Mouse (Mus musculus) forebrain, embryonic 14.5 days (tissue): Measurements from ENCODE around the gene Ntm. TPM values are rescaled to one million over a fixed set of nuclear protein-coding genes. Genes with fewer than 3 reads are reported as not detected.

Experiments
- ATAC-seq: fragments of 200-750 bp; cut with Nextera tagmentation; 2 replicates; pipeline ENCODE4 v1.8.0; 2017; ENCODE audit warnings: mild to moderate bottlenecking, moderate library complexity
- DNase-seq: peaks from one replicate; pipeline ENCODE4 v3.0.0-alpha.2; 2015; ENCODE audit warnings: low spot score
- H3K27ac ChIP-seq: fragments of 300-500 bp; sonication (generic); 2 replicates; pipeline ENCODE4 v1.5.1; 2014; ENCODE audit warnings: low read depth, mild to moderate bottlenecking, control low read depth, low read length, moderate library complexity
- H3K27me3 ChIP-seq: fragments of 300-500 bp; sonication (generic); replicated peaks from 2 replicates; pipeline ENCODE4 v1.6.1; 2014; ENCODE audit warnings: low read length, control low read depth, mixed read lengths; ENCODE audit not compliant: control insufficient read depth, insufficient read depth
- H3K36me3 ChIP-seq: fragments of 300-500 bp; sonication (generic); 2 replicates; pipeline ENCODE4 v1.6.1; 2014; ENCODE audit warnings: low read length, control low read depth; ENCODE audit not compliant: control insufficient read depth, insufficient read depth
- H3K4me1 ChIP-seq: fragments of 300-500 bp; sonication (generic); 2 replicates; pipeline ENCODE4 v1.6.1; 2014; ENCODE audit warnings: antibody characterized with exemption, low read length, control low read depth; ENCODE audit not compliant: control insufficient read depth, insufficient read depth
- H3K4me2 ChIP-seq: fragments of 300-500 bp; sonication (generic); 2 replicates; pipeline ENCODE4 v1.6.1; 2014; ENCODE audit warnings: mild to moderate bottlenecking, control low read depth, low read length
- H3K4me3 ChIP-seq: fragments of 300-500 bp; sonication (generic); 2 replicates; pipeline ENCODE4 v1.5.1; 2014; ENCODE audit warnings: low read depth, low read length, control low read depth
- H3K9ac ChIP-seq: fragments of 300-500 bp; sonication (generic); 2 replicates; pipeline ENCODE4 v1.6.1; 2014; ENCODE audit warnings: mild to moderate bottlenecking, low read length, control low read depth, moderate library complexity
- H3K9me3 ChIP-seq: fragments of 300-500 bp; sonication (generic); replicated peaks from 2 replicates; pipeline ENCODE4 v1.6.1; 2016; ENCODE audit warnings: low read length, control low read depth, mixed read lengths; ENCODE audit not compliant: control insufficient read depth
- WGBS: fragments of 180-500 bp; shearing (Covaris S2); extraction: QIAGEN DNeasy Blood & Tissue Kit; methylation state at CpG from one replicate; pipeline ENCODE4 v1.1.7; 2014; 5-methylcytosine and 5-hydroxymethylcytosine counted together
- polyA plus RNA-seq: library from polyadenylated mRNA; unstranded; fragments of >200 nt; fragmentation: Nextera tagmentation; extraction: Ambion mirVana; gene quantifications from 2 replicates; pipeline ENCODE4 v1.2.1, GENCODE M21; 2014

The Ntm gene
- polyA plus RNA-seq, 1 experiment from 2014 or later, result 72.9 TPM

DNA sequence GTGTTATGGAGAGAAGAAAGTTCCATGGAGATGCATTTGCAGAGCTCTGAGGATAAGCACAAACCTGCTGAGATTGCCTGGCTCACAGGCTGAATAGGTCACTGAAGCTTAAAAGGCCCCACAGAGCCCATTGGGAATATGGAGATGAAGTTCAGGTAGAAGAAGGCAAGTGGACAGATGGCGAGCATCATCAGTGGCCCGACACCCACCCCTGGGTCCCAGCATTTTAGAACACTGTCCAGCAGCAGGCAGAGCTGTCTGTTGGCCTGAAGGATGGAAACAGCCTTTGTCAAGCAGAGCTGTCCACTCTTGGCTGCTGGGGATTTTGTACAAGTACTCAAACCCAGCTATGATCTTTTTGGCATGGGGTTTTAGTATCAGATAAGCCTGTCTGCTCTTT lies 722.1 kb downstream of the Ntm start:
- WGBS, result 97% methylated on average over 2 of the region's 2 CpGs

GRCm38 (mm10) chr9:29238973-29239372 lies 724.0 kb downstream of the Ntm start:
- no peaks in the 10 kb centered on the region for H3K27me3 ChIP-seq
- DNase-seq, result no peak
- no peak overlapping the region for H3K4me2 ChIP-seq
- no peak overlapping the region for H3K4me3 ChIP-seq
- H3K4me1 ChIP-seq, result peaks cover 10% of the 10 kb centered on the region
- no peak for ATAC-seq
- H3K9ac ChIP-seq, result no peak overlapping the region
- no peak overlapping the region for H3K27ac ChIP-seq
- H3K9me3 ChIP-seq, result no peaks in the 10 kb centered on the region
- 88% methylated on average over 3 of the region's 3 CpGs for WGBS
- no peaks in the 10 kb centered on the region for H3K36me3 ChIP-seq

More for the DNA sequence above, 722.1 kb downstream of the Ntm start:
- Histone ChIP-seq H3K4me3 (no peak overlapping the region), H3K9me3 (no peaks in the 10 kb centered on the region), H3K4me1 (peaks cover 10% of the 10 kb centered on the region), H3K36me3 (no peaks in the 10 kb centered on the region), H3K27me3 (no peaks in the 10 kb centered on the region), H3K9ac (no peak overlapping the region), H3K27ac (no peak overlapping the region), H3K4me2 (no peak overlapping the region)
- ATAC-seq, result no peak
- DNase-seq, result no peak

- H3K9ac ChIP-seq, result no peak overlapping the region
- no peak overlapping the region for H3K4me3 ChIP-seq
- ATAC-seq (no peak), DNase-seq (no peak)
- no peaks in the 10 kb centered on the region for H3K36me3 ChIP-seq
- no peak overlapping the region for H3K4me2 ChIP-seq
- H3K27me3 ChIP-seq, result no peaks in the 10 kb centered on the region
- no peak overlapping the region for H3K27ac ChIP-seq
- H3K4me1 ChIP-seq, result no peaks in the 10 kb centered on the region
- 93% methylated on average over 3 of the region's 3 CpGs for WGBS
- no peaks in the 10 kb centered on the region for H3K9me3 ChIP-seq
Measured at GRCm38 (mm10) chr9:29236752-29237151, 726.2 kb downstream of the Ntm start.

- Histone ChIP-seq H3K9me3 (no peaks in the 10 kb centered on the region), H3K4me3 (no peak overlapping the region), H3K27ac (no peak overlapping the region), H3K36me3 (no peaks in the 10 kb centered on the region), H3K9ac (no peak overlapping the region), H3K4me1 (no peaks in the 10 kb centered on the region), H3K27me3 (no peaks in the 10 kb centered on the region), H3K4me2 (no peak overlapping the region)
- 88% methylated on average over 4 of the region's 4 CpGs for WGBS
- no peak for DNase-seq
- ATAC-seq, result no peak
Measured at GRCm38 (mm10) chr9:29227747-29228146, 735.2 kb downstream of the Ntm start.

- no peaks in the 10 kb centered on the region for H3K27me3 ChIP-seq
- no peak overlapping the region for H3K9ac ChIP-seq
- H3K27ac ChIP-seq, result no peak overlapping the region
- H3K4me3 ChIP-seq, result no peak overlapping the region
- DNase-seq, result no peak
- 47% methylated on average over 10 of the region's 10 CpGs for WGBS
- no peaks in the 10 kb centered on the region for H3K9me3 ChIP-seq
- peak; percentile 23; the same call in 1 of the 2 replicates for ATAC-seq
- peaks cover 15% of the 10 kb centered on the region for H3K4me1 ChIP-seq
- no peaks in the 10 kb centered on the region for H3K36me3 ChIP-seq
- no peak overlapping the region for H3K4me2 ChIP-seq
Measured at GRCm38 (mm10) chr9:29222915-29223545, 739.9 kb downstream of the Ntm start.

GRCm38 (mm10) chr9:29220941-29221615 lies 741.9 kb downstream of the Ntm start:
- Histone ChIP-seq H3K27me3 (no peaks in the 10 kb centered on the region), H3K9ac (no peak overlapping the region), H3K9me3 (no peaks in the 10 kb centered on the region), H3K36me3 (no peaks in the 10 kb centered on the region), H3K4me2 (no peak overlapping the region), H3K27ac (no peak overlapping the region), H3K4me3 (no peak overlapping the region), H3K4me1 (peaks cover 15% of the 10 kb centered on the region)
- 15% methylated on average over 5 of the region's 5 CpGs for WGBS
- ATAC-seq (no peak), DNase-seq (no peak)

DNA sequence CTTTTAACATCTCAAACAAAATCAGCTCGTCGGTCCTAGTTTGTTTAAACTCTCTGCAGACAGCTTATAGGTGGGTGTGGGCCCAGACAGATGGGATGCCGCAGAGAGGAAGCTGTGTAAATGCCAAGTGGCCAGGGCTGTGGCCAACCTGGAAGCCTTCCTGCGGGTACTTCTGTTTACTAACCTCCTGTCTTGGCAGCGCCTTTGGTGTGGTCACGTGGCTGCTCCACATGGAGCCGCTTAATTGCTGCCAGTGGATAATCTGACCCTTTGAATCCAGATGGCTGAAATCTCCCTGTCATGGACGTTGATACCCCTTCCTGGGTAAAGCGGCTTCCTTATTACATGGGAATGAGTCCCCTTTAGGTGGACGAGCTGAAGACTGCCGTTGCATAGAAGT lies 742.4 kb downstream of the Ntm start:
- Histone ChIP-seq H3K36me3 (no peaks in the 10 kb centered on the region), H3K9ac (no peak overlapping the region), H3K27ac (no peak overlapping the region), H3K9me3 (no peaks in the 10 kb centered on the region), H3K4me3 (no peak overlapping the region), H3K27me3 (no peaks in the 10 kb centered on the region), H3K4me1 (peaks cover 15% of the 10 kb centered on the region), H3K4me2 (no peak overlapping the region)
- ATAC-seq (peak; percentile 65), DNase-seq (peak; percentile 73)
- WGBS, result 19% methylated on average over 11 of the region's 11 CpGs

DNA sequence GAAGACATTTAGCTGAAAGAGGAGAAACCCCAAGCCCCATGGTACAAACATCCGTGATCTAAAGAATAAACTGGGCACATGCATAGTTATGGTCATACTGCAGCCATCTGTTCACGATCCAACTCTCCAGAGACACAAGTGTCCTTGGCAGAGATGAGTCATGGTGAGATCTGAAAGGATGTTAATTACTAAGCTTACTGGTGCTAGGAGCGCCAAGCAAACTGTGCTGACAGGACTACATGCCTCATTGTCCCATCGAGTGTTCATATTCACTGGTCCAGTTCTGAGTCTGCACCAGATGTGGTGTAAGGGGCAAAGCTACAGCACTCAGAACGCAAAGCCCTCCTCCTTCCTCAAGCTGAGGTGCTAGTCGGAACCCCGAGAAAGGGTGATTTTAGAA lies 745.0 kb downstream of the Ntm start:
- Histone ChIP-seq H3K36me3 (no peaks in the 10 kb centered on the region), H3K4me3 (no peak overlapping the region), H3K4me2 (no peak overlapping the region), H3K27ac (no peak overlapping the region), H3K9me3 (no peaks in the 10 kb centered on the region), H3K9ac (no peak overlapping the region), H3K27me3 (no peaks in the 10 kb centered on the region), H3K4me1 (peaks cover 15% of the 10 kb centered on the region)
- DNase-seq, result no peak
- 80% methylated on average over 7 of the region's 7 CpGs for WGBS
- no peak for ATAC-seq

GRCm38 (mm10) chr9:29216528-29216927 lies 746.4 kb downstream of the Ntm start:
- WGBS, result 23% methylated on average over 8 of the region's 8 CpGs
- Histone ChIP-seq H3K36me3 (no peaks in the 10 kb centered on the region), H3K4me1 (peaks cover 15% of the 10 kb centered on the region), H3K9me3 (no peaks in the 10 kb centered on the region), H3K4me3 (no peak overlapping the region), H3K27ac (no peak overlapping the region), H3K9ac (no peak overlapping the region), H3K4me2 (no peak overlapping the region), H3K27me3 (no peaks in the 10 kb centered on the region)
- DNase-seq (peak; percentile 65), ATAC-seq (peak; percentile 68)
